Mouse (Mus musculus) erythroblast, embryonic 14.5 days (primary cell): ENCODE measurements around the gene Gm11060. TPM values are rescaled to one million over a fixed set of nuclear protein-coding genes. Genes with fewer than 3 reads are reported as not detected.

Experiments used
- H3K27me3 ChIP-seq: 2 replicates; pipeline ENCODE4 v1.6.1; 2012; ENCODE audit warnings: inconsistent platforms; ENCODE audit not compliant: control insufficient read depth
- H3K36me3 ChIP-seq: 2 replicates; pipeline ENCODE4 v1.6.1; 2012; ENCODE audit warnings: mild to moderate bottlenecking, inconsistent platforms; ENCODE audit not compliant: control insufficient read depth
- H3K4me1 ChIP-seq: 2 replicates; pipeline ENCODE4 v1.6.1; 2012; ENCODE audit warnings: inconsistent platforms; ENCODE audit not compliant: control insufficient read depth
- H3K4me3 ChIP-seq: replicated peaks from 2 replicates; pipeline ENCODE3; 2012; ENCODE audit warnings: moderate library complexity, mild to moderate bottlenecking, inconsistent platforms
- H3K9me3 ChIP-seq: 2 replicates; pipeline ENCODE4 v1.6.1; 2012; ENCODE audit warnings: low read length, inconsistent platforms, mixed read lengths; ENCODE audit not compliant: control insufficient read depth
- GATA1 ChIP-seq: IDR thresholded peaks from 2 replicates; pipeline ENCODE4 v1.6.1; 2012; ENCODE audit warnings: low read length, inconsistent platforms, mixed read lengths
- TAL1 ChIP-seq: IDR thresholded peaks from 3 replicates; pipeline ENCODE4 v1.6.1; 2012; ENCODE audit warnings: low read length, inconsistent platforms, mixed read lengths
- polyA plus RNA-seq: library from polyadenylated mRNA; stranded (reverse); fragments of >175 nt; gene quantifications from 2 replicates; pipeline ENCODE4 v1.2.3, GENCODE M21; 2012

Gm11060 gene
- polyA plus RNA-seq, 1 experiment = not detected

- no peak overlapping the region for H3K4me3 ChIP-seq
- H3K27me3 ChIP-seq = no peaks in the 10 kb centered on the region; the same call in 1 of the 2 replicates
- no peak for TF ChIP-seq GATA1
- no peak for TF ChIP-seq TAL1
- no peaks in the 10 kb centered on the region for H3K4me1 ChIP-seq
- H3K36me3 ChIP-seq = no peaks in the 10 kb centered on the region
- no peaks in the 10 kb centered on the region for H3K9me3 ChIP-seq
Observed at GRCm38 (mm10) chr2:105082256-105082790, 9.5 kb upstream of the Gm11060 start.

- H3K9me3 ChIP-seq = no peaks in the 10 kb centered on the region
- no peak overlapping the region for H3K4me3 ChIP-seq
- TF ChIP-seq GATA1 (no peak), TAL1 (no peak)
- H3K27me3 ChIP-seq = no peaks in the 10 kb centered on the region; the same call in 1 of the 2 replicates
- H3K36me3 ChIP-seq = no peaks in the 10 kb centered on the region
- H3K4me1 ChIP-seq = no peaks in the 10 kb centered on the region
Observed at GRCm38 (mm10) chr2:105084035-105084434, 7.8 kb upstream of the Gm11060 start.

- no peak for TF ChIP-seq GATA1
- TF ChIP-seq TAL1 = no peak
- Histone ChIP-seq H3K4me1 (no peaks in the 10 kb centered on the region), H3K4me3 (no peak overlapping the region), H3K36me3 (no peaks in the 10 kb centered on the region), H3K9me3 (no peaks in the 10 kb centered on the region), H3K27me3 (no peaks in the 10 kb centered on the region; the same call in 1 of the 2 replicates)
Observed at GRCm38 (mm10) chr2:105086081-105086480, 5.7 kb upstream of the Gm11060 start.

GRCm38 (mm10) chr2:105088005-105088404 lies 3.8 kb upstream of the Gm11060 start:
- Histone ChIP-seq H3K27me3 (no peaks in the 10 kb centered on the region), H3K4me3 (no peak overlapping the region), H3K9me3 (no peaks in the 10 kb centered on the region), H3K36me3 (no peaks in the 10 kb centered on the region), H3K4me1 (no peaks in the 10 kb centered on the region)
- no peak for TF ChIP-seq TAL1
- TF ChIP-seq GATA1 = no peak

GRCm38 (mm10) chr2:105089083-105089482 lies 2.7 kb upstream of the Gm11060 start:
- no peaks in the 10 kb centered on the region for H3K9me3 ChIP-seq
- H3K36me3 ChIP-seq = no peaks in the 10 kb centered on the region
- no peak overlapping the region for H3K4me3 ChIP-seq
- no peaks in the 10 kb centered on the region for H3K27me3 ChIP-seq
- H3K4me1 ChIP-seq = no peaks in the 10 kb centered on the region
- TF ChIP-seq GATA1 = no peak
- TF ChIP-seq TAL1 = no peak

GRCm38 (mm10) chr2:105089581-105090508 lies 2.0 kb upstream of the Gm11060 start:
- TF ChIP-seq TAL1 (no peak), GATA1 (no peak)
- no peak overlapping the region for H3K4me3 ChIP-seq
- H3K27me3 ChIP-seq = no peaks in the 10 kb centered on the region
- no peaks in the 10 kb centered on the region for H3K4me1 ChIP-seq
- H3K36me3 ChIP-seq = no peaks in the 10 kb centered on the region
- H3K9me3 ChIP-seq = no peaks in the 10 kb centered on the region

- no peaks in the 10 kb centered on the region for H3K27me3 ChIP-seq
- H3K36me3 ChIP-seq = no peaks in the 10 kb centered on the region
- TF ChIP-seq TAL1 = no peak
- no peak for TF ChIP-seq GATA1
- no peaks in the 10 kb centered on the region for H3K9me3 ChIP-seq
- H3K4me3 ChIP-seq = no peak overlapping the region
- no peaks in the 10 kb centered on the region for H3K4me1 ChIP-seq
Observed at GRCm38 (mm10) chr2:105090991-105091390, 827 bp upstream of the Gm11060 start.

- no peaks in the 10 kb centered on the region for H3K36me3 ChIP-seq
- H3K27me3 ChIP-seq = no peaks in the 10 kb centered on the region
- no peak overlapping the region for H3K4me3 ChIP-seq
- no peaks in the 10 kb centered on the region for H3K9me3 ChIP-seq
- no peaks in the 10 kb centered on the region for H3K4me1 ChIP-seq
- TF ChIP-seq TAL1 = no peak
Observed at GRCm38 (mm10) chr2:105097294-105097953, 5.6 kb downstream of the Gm11060 start.

- Histone ChIP-seq H3K4me1 (no peaks in the 10 kb centered on the region), H3K36me3 (no peaks in the 10 kb centered on the region), H3K4me3 (no peak overlapping the region), H3K27me3 (no peaks in the 10 kb centered on the region), H3K9me3 (no peaks in the 10 kb centered on the region)
- TF ChIP-seq GATA1 = no peak
- no peak for TF ChIP-seq TAL1
Observed at GRCm38 (mm10) chr2:105099410-105099809, 7.6 kb downstream of the Gm11060 start.
